Mouse (Mus musculus) ES-Bruce4 (cell line): ENCODE measurements at regions not wholly inside any gene's neighbourhood (a gene's known extent, or its start where the extent isn't known, plus 50 kb on each side); places are given as distances from the start of the nearest gene placed in this dataset.

Experiments used
- CTCF ChIP-seq: IDR thresholded peaks from one replicate; pipeline ENCODE4 v1.8.1; 2011; ENCODE audit warnings: low read depth, low read length
- EP300 ChIP-seq: IDR thresholded peaks from 2 replicates; pipeline ENCODE4 v1.6.1; 2011; ENCODE audit warnings: low read depth, low read length; ENCODE audit not compliant: insufficient read depth
- POLR2A ChIP-seq: IDR thresholded peaks from one replicate; pipeline ENCODE4 v1.8.1; 2011; ENCODE audit warnings: low read length; ENCODE audit not compliant: insufficient read depth

DNA sequence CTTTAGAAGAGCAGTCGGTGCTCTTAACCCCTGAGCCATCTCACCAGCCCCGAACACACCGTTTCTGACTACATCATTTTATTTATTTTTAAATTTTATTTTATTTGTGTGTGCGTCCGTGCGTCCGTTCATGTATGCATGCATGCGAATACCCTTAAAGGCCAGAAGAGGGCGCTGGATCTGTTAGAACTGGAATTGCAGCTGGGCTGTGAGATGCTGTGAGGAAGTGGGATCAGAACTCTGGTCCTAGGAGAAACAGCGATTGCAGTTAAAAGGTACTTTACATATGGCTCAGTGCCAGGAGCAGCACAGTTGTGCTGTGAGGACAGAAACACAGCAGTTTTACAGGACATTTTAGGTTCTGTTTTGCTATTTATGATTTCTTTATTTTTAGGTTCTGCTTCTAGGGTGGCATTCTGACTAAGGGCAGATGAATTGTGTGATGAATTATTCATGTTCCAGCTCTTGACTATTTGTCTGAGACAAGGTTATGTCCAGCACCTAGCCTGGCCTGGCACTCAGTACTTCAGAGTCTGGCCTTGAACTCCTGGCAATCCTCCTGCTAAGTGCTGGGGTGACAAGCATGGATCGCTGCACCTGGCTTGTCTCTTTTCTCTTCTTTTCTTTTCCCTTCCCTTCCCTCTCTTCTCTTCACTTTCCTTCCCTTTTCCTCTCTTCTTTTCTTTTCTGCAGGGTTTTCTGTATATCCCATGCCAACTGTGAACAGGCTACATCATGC lies 71.0 kb upstream of the Dhx40 start:
- no peak for TF ChIP-seq POLR2A
- TF ChIP-seq CTCF, result peak; percentile 63
- no peak for TF ChIP-seq EP300
